Mouse (Mus musculus) heart, postnatal 25 days (tissue): ENCODE results near the gene Sorbs2. TPM values are rescaled to one million over a fixed set of nuclear protein-coding genes. Genes with fewer than 3 reads are reported as not detected.

Source experiments
- DNase-seq: peaks from one replicate; pipeline ENCODE4 v3.0.0; 2022; ENCODE audit warnings: low spot score
- intact Hi-C: fragments of 180-260 bp; cut with DNase I; formaldehyde crosslinking; loops from one replicate; pipeline ENCODE4 v1.15.1; 2025
- total RNA-seq, 2 experiments: library from RNA; stranded (reverse); gene quantifications; 2 replicates each; pipeline ENCODE4 v1.2.3; 2021

Sorbs2 gene
- total RNA-seq, 2 experiments from 2014 or later, result 572 to 611 TPM

- DNase-seq, result no peak
- intact Hi-C loops, result loop anchor here (5.0 kb wide), 2 partner anchors 54 to 61 kb away; no protein-coding TSS in a partner anchor
Observed at GRCm38 (mm10) chr8:45661605-45662004, 154.0 kb downstream of the Sorbs2 start.

- no peak for DNase-seq
- intact Hi-C loops, result no loop called here
Observed at GRCm38 (mm10) chr8:45666221-45666620, 158.6 kb downstream of the Sorbs2 start.

DNA sequence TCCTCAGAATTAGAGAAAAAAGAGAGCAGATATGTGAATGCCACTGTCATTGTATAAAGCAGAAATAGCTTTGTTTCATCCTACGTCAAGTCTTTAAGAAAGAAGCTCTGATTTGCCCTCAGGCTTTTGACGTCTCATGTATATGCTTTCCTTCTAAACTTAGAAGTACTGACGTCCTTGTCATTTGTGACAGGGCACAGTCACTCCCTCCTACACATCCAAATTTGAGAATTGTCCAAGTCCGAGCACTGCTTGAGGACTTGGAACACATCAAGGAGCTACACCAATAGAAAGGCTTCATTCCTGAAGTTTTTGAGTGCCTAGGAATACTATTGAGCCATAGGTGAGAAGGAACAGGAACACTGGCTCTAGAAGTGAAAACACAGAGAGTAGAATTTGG is 165.6 kb downstream of the Sorbs2 start:
- DNase-seq, result no peak
- intact Hi-C loops, result no loop called here

- DNase-seq, result no peak
Observed at GRCm38 (mm10) chr8:45675821-45676279, 168.3 kb downstream of the Sorbs2 start.

DNA sequence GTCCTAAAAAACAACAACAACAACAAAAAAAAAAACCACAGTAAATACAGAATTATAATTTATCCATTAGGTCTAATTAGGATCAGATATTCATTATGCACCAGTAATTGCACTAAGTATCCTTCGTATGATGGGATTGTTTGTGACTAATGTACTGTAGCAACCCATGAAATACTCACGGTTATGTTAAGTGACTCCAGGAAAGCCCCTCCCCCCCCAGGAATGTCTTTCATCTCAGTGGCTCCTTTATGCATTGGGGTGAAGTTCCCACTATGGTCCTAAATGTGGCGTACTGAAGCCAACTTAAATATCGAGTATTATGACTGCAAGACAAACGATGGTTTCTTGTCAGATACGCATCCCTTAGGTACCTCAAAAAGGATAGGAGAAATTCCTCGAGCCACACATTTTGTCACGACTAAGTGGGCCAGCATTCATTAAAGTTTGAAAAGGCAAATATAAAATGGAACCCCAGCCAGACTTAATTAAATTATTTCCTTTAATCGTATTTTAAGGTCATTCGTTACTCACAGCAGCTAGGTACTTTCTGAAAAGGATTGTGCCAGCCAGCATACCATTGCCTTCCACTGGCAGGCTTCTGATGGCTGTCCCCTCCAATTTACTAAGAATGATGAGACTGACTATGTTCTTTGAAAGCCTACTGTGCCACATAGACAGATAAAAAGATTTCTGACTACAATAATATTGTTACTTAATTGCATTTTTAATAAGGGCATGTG is 169.7 kb downstream of the Sorbs2 start:
- intact Hi-C loops, result no loop called here
- no peak for DNase-seq

More at GRCm38 (mm10) chr8:45675821-45676279, 168.3 kb downstream of the Sorbs2 start:
- intact Hi-C loops, result no loop called here

- intact Hi-C loops, result no loop called here
Observed at GRCm38 (mm10) chr8:45677854-45678241, 170.3 kb downstream of the Sorbs2 start.

DNA sequence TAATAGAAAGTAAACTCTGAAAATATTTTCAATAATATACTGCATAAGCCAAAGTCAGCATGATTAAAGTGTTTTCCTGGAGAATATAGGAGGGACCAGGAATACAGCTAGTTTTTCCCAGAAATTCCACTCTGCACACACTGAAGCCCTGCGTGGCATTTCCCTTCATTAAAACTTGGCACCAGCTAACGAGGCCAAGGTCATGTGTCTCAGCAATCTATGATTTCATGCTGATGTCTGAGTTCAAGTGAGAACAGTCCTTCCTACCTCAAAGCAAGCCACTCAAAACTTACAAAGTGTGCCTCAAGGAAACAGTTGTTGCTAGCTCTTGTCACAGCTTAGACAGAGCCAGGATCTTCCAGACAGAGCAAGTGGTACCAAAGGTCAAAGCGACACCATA is 173.6 kb downstream of the Sorbs2 start:
- intact Hi-C loops, result no loop called here
- DNase-seq, result no peak

More at GRCm38 (mm10) chr8:45677854-45678241, 170.3 kb downstream of the Sorbs2 start:
- DNase-seq, result no peak

DNA sequence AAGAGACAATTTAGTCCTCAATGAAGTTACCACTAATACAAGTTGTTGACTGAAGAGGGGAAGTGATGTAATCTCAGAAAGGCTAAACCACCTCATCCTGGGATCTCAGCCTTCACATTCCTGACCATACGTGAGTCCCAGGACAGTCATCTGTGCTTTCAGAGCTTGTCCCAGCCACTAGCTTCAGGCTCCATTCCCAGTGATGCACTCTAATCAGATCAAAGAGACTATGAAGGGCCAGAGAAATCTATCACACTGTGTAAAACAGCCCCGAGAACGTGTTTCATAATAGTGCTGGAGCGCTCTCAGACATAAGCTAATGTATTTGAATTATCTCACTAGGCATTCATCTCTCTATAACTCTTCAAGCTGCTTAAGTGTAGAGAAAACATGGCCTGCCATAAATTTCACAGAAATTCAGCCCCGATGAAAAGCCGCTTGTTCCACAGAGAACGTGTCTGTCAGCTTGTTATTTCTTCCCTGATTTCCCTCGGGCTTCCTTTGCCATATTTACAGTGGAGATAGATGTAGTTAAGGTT is 175.3 kb downstream of the Sorbs2 start:
- intact Hi-C loops, result no loop called here
- no peak for DNase-seq

- DNase-seq, result no peak
- intact Hi-C loops, result no loop called here
Observed at GRCm38 (mm10) chr8:45687942-45688695, 180.5 kb downstream of the Sorbs2 start.

DNA sequence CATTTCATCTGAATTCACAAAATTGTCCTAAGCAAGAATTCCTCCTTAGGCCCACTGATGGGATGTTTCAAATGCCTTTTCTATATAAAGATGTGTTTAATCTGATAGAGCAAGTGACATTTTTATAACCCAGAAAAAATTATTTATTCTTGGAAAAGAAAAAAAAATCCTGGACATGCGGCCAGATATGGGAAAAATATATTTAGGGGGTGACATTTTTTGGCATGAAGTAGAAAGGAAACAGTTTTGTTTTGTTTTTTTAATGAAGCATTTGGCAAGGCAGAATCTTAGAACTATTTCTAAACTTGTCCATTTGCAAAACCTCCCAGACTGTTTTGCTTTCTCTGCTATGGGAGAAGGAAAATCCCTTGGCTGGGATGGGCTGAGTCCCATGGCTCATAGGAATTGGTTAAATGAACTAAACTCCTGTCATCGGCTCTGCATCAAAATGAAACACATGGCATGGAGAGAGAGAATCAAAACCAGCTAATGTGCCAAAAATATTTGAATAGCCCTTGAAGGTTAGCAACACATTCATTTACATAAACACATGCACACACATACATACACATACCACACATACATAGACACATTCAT is 182.1 kb downstream of the Sorbs2 start:
- intact Hi-C loops, result no loop called here
- no peak for DNase-seq

DNA sequence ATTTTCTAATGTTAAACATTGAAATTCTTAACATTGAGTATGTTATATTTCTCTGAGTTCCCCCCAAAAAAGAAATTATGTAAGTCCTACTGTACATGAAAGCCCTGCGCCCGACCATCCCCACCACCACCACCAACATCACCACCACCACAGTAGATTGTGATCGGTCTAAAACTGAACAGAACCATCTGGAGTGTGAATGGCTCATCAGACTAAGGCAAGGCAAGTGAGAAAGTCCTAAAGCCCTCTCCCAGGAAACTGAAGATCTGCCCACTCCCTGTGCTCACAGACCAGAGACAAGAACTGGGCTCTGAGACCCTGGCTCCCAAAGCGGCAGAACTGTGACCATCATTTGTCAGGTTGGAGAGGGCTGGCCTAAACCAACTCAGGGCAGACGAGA is 192.5 kb downstream of the Sorbs2 start:
- no peak for DNase-seq
- intact Hi-C loops, result no loop called here

DNA sequence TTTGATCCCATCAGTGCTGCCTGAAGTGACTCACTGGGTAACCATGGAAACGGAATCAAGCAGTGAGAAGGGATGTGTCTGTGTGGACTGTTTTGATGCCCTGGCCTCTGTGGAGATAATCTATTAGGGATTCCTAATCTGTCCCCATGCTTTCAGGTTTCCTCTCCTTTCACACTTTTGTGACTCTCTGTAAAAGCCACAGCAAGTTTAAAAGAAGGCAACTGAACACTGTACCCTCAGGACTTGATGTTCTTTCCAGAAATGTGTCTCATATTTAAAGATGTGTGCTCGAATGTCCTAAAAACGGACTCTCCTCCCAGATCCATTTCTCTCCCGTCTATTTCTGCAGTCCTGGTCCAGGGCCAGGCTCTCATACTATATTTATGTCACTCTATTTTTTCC is 196.1 kb downstream of the Sorbs2 start:
- no peak for DNase-seq
- intact Hi-C loops, result no loop called here

DNA sequence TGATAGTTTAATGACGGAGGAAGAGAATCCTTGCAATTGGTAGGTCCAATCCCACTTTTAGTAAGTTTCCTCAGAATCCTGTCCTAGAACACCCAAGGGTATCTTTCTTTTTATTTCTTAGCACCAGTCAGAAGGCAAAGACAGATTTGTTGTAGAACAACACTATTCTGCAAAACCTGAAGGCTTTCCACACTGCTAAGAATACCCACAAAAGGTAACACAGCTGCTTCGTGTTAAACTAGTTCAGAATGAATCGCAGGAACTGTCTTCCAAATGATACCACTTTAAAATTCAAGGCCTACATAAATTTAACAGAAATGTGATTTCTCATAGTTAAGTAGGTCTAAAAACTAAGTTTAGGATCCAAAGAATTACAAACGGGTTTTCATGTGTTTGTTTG is 201.5 kb downstream of the Sorbs2 start:
- intact Hi-C loops, result no loop called here
- DNase-seq, result no peak

- DNase-seq, result no peak
- intact Hi-C loops, result no loop called here
Observed at GRCm38 (mm10) chr8:45709734-45710133, 202.1 kb downstream of the Sorbs2 start.

DNA sequence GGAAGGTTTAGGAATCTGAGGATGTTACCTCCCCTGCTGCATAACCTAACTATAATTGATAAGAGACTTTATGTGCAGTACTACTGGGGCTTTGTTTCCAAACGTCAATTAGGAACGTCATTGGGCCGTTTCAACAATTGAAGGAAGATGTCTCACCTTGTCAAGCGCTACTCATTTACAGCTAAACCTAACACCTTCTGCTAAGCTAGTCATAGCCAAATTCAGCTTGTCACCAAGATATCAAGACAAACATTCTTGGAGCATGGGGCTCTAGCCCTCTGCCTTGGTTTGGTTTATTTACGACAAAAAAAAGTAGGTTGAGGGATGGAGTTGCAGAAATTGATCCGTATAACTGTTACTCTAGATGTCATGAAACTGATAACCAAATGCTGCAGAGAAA is 205.0 kb downstream of the Sorbs2 start:
- intact Hi-C loops, result no loop called here
- no peak for DNase-seq

DNA sequence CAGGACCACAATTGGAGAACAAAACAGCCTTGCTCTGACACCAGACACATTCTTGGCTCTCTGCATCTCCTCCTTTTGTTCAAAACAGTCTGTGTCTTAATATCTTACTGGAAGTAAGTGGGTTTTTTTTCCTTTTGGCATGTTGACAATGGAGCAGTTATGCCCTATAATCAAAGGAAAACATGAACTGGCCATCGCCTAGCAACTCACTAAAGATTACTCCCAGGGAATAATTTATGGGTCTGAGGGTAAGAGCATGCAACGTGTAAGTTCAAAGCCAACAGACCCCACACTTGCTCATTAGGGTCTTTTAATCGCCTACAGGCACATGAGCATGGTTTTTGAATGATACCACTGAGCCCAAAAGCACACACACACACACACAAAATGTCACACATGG is 207.2 kb downstream of the Sorbs2 start:
- DNase-seq, result no peak
- intact Hi-C loops, result no loop called here

DNA sequence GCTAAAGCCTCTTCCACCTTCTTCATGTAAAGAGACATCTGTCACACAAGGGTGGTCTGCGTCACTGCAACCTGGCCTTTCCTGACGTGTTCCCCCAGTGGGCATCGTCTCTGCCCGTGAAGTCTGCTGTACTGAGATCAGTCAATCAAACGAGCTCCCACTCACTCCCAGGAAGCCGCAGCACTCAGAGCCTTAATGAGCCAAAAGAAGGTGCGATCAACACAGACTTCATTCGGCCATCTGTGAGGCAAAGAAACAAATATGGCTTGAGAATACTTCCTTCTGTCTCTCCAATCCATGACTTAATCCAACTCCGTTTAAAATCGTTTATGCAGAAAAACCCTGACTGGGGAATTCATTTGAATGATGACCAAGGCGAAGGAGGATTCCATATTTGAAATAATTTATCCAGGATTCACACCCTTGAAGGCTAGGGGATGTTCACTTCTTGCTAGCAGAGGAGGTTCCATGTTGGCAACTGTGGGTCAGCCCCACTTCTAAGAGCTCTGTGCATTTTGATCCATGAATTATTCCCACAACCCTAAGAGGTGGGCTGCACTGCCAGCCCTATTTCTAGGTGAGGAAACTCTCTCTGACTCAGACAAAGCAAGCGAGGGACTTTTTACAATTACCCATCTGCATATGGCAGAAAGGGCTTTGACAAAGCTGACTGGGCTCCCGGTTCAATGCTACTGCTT is 207.9 kb downstream of the Sorbs2 start:
- DNase-seq, result no peak
- intact Hi-C loops, result no loop called here

GRCm38 (mm10) chr8:45719776-45720175 is 212.2 kb downstream of the Sorbs2 start:
- DNase-seq, result peak; percentile 9
- intact Hi-C loops, result loop anchor here (5.0 kb wide), 1 partner anchor 57 kb away; no protein-coding TSS in a partner anchor

- intact Hi-C loops, result loop anchor here (5.0 kb wide), 1 partner anchor 62 kb away; no protein-coding TSS in a partner anchor
- DNase-seq, result no peak
Observed at GRCm38 (mm10) chr8:45724204-45724603, 216.6 kb downstream of the Sorbs2 start.

- intact Hi-C loops, result no loop called here
- no peak for DNase-seq
Observed at GRCm38 (mm10) chr8:45725321-45725720, 217.7 kb downstream of the Sorbs2 start.
